Mouse (Mus musculus): ENCODE results near the gene Ssr2.
A peak's percentile ranks its signal among the peaks of the same experiment; 100 is the strongest.

Gene Ssr2

DNA sequence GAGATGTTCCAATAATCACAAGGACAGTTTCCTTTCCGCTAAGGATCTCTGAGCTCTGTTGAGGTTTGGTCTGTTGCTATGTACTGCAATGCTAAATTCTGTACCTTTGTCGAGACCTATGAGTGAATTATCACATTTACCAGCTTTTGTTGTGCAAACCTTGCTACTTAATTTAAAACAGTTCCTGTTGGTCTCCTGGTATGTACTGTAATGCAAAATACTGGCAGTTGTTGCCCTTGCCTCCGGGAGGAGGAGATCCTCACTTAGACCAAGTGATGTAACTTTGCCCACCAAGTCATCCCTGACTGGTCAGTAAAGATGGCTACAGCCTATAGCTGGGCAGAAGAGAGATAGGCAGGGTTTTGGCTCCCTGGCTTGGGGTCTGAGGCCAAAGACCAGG, at the start of gene Ssr2:
TSS of gene Ssr2 (plus strand) at position 337 of the 400 bp plus-strand sequence.
- DNase-seq (ENCODE audit: inconsistent ontology term): no peak

DNA sequence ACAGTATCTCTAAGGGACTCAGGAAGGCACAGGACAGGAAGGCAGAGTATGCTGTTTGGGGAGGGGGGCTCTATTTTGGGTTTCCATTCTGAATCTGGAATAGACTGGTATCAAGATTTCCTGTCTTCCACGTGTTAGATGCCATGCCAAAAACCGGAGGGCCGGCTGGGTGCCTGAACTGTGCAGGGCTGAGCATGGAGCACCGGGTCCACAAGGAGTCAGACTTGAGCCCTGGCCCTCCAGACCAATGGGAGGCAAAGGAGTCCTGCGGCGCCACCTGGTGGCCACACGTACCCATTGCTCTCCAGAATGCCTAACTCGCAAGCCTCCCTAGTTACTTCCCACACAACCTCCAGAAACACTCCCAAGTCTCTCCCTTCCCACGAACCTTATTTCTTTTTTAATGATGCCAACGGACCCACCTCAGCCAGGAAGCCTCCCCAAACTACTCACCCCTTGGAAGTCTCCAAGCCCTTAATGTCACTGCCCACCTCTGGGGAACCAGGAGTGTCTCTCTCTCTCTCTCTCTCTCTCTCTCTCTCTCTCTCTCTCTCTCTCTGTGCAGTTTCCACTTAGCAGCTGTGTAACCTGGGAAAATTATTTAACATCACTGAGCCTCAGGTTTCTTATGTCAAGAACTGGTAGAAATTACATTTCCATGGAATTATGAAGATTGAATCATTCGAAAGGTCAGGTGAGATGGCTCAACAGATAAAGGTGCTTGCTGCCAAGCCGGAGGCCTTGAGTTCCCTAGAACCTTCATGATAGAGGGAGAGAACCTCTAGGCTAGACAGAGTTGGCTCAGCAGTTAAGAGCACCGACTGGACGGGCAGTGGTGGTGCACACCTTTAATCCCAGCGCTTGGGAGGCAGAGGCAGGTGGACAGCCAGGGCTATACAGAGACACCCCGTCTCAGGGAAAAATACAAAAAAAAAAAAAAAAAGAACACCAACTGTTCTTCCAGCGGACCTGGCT, 49.2 kb upstream of the Ssr2 start:
- peak; percentile 94 for DNase-seq (ENCODE audit: inconsistent ontology term)

DNA sequence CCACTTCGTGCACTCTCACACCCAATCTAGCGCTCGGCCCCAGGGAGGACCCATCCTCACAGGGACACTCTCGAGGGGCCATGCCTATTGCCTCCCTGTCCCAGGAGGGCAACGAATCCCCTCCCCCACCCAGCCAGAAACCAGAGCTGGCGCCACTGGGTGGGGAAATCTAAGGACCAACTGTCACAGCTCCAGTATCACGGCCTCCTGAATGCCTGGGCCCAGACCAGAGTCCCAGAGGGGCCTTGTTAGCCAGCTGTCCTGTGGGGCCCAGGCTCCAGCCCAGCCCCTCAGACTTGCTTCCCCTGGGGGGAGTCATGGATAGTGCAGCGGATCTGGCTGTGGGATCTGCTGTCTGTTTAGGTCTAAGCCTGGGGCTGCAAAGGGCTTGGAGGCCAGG, 48.1 kb upstream of the Ssr2 start:
- no peak for DNase-seq (ENCODE audit: inconsistent ontology term)

DNA sequence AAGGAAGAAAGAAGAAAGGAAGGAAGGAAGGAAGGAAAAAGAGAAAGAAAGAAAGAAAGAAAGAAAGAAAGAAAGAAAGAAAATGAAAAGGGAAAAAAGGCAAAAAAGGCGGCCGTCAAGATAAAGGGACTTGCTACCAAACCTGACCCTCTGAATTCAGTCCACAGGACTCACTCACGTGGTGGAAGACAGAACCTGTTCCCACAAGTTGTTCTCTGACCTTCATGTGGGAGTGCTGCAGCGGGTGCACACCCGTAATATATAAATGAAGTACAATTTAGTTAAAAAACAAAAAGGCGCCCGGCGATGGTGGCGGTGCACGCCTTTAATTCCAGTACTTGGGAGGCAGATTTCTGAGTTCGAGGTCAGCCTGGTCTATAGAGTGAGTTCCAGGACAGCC, 47.0 kb upstream of the Ssr2 start:
- DNase-seq (ENCODE audit: inconsistent ontology term): no peak

DNA sequence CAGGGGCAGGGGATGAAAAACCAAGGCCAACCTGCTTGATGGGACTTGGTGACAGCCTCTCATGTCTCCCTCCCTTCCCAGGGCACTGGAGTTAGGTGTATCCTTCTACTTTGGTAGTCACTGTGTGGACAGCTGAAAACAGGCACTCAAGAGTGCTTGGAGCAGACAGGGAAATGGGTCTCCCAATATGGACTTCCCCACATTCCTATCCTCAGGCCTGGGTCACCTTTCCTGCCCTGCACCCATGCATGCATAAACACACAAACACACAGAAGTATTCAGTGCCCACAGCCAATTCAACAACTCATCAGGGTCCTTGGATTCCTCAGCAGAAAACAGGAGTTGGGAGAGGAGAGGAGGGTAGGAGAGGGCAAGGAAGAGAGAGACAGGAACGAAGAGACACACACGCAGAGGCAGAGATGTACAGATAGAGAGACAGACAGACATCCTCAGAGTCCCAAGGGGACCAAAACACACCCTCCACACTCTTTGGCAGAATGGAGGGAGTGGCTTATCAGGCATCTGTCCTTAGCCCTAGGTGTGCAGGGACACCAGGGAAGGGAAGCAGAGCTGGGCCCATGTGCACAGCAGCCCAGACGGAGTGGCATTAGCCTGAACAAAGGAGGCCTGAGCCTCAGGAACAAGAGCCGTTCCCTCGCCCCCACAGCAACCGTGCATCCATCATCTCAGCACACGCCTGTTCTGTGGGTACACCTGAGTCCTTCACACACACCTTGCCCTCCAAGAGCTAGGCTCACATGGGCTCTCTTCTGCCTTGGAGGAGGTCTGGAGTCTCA, 46.3 kb upstream of the Ssr2 start:
- no peak for DNase-seq (ENCODE audit: inconsistent ontology term)

DNA sequence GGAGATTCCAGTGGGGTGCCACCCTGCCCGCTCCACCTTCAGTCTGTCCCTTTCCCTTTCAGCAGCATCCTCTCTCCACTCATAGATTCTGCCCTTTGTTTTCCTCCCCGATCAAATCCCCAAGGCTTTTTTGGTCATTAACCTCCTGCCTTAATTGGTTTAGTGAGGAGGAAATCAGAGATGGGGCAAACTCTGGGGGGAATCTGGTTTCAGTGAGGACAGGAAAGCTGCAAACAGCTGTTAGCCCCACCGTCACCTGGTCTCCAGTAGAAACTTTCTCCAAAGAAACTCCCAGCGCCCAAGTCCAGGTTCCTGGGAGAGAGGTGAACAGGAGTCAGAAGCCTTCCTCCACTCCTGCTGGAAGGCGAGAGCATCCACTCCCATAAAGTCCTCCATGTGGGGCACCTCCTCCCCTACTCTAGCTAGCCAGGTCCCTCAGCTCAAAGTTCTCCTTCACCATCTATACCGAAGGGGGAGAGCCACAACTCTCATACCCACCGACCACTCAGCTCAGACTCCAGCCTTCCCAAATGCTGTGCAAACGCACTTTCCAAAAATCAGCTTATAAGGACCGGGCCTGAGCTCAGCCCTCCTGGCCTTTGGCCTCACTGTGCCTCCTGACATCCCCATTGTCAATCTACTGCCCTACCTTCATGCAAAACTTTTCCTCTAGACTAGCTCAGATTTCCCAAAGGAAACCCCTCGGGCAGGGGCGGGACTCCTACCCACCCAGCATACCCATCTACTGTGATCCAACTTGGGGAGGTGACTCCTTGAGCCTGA, 45.4 kb upstream of the Ssr2 start:
- no peak for DNase-seq (ENCODE audit: inconsistent ontology term)

DNA sequence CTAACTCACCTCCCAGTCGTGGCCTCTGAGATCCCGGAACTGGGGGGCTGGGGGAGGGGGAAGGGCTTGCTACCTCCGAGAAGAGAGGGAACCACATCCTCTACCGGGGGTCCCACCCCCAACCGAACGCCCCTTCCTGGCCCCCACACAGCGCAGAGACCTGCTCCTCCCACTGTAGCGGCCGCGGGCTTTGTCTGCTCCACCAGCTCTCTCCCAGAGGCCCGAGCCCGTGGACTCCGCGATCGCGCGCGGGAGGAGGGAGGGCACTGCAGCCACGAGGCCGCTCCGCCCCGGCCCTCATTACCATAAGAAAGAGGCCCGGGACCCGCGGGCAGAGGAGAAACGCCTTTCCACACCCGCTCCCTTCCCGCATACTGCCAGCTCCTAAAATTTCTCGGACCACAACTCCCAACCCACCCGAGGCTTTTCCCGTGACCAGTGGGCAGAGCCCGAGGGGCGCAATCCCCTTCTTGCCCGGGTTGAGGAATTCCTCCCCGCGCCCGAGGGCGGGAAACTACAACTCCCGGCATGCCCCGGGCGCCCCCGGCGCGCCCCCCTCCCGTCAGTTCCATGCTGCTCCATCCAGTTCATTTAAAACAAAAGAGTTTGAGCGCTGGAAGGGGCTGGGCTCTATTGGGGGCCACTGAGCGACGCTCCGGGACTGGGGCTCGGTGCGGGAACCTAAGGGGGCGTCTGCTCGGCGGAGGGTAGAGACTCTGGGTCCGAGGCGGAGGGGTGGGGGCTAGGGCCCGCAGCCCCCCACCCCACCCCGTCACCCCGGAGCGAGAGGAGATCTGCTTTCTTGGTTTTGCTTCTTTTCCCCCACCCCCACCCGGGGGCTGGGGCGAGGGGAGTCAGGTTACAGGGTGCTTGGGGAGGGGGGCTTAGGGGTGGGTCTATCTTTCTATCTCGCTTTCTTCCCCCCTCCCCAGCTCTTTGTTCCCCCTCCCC, 44.1 kb upstream of the Ssr2 start:
- peak; percentile 88 for DNase-seq (ENCODE audit: inconsistent ontology term)

DNA sequence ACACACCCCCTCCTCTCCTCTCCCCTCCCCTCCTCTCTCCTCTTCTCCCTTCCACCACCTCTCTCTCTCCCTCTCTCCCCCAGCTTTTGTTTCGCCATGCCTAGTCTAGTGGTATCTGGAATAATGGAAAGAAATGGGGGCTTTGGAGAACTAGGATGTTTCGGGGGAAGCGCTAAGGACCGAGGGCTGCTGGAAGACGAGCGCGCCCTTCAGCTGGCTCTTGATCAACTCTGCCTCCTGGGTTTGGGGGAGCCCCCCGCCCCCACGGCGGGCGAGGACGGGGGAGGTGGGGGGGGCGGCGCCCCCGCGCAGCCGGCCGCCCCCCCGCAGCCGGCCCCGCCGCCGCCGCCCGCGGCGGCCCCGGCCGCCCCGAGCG, 43.4 kb upstream of the Ssr2 start, which contains the start of gene Mex3a:
TSS of gene Mex3a (plus strand) at position 97 of the 376 bp plus-strand sequence.
- DNase-seq (ENCODE audit: inconsistent ontology term): no peak

DNA sequence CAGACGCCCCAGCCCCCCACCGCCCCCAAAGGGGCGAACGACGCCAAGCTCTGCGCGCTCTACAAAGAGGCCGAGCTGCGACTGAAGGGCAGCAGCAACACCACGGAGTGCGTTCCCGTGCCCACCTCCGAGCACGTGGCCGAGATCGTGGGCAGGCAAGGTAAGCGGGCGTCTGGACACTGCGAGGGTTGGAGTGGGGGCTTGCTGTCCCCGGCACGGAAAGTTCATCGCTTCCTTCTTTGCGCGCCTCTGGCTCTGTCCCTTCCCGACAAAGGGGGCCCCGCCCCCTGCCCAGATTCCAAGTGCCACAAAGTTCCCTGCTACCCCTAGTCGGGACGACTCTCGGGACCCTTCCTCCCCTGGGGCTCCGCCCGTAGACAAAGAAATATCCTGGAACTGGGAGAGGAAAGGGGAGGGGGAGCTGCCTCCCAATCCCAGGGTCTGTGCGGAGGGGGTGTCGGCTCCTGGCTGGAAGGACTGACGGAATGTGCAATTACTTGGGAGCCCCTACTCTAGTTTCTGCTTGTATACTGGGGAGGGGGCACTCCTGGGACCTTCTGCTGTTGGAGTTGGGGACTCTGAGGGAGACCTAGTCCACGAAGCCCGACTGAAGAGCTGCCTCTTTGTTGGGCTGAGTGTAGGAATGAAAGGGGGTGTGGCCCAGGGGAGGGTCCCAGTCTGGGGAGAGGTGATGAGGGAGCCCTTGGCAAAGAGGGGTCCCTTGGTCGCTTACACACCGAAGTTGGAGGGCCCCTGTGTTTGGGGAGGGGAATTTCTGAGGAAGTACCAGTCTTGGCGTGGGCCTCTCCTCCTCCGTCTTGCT, 42.8 kb upstream of the Ssr2 start:
- DNase-seq (ENCODE audit: inconsistent ontology term): no peak

DNA sequence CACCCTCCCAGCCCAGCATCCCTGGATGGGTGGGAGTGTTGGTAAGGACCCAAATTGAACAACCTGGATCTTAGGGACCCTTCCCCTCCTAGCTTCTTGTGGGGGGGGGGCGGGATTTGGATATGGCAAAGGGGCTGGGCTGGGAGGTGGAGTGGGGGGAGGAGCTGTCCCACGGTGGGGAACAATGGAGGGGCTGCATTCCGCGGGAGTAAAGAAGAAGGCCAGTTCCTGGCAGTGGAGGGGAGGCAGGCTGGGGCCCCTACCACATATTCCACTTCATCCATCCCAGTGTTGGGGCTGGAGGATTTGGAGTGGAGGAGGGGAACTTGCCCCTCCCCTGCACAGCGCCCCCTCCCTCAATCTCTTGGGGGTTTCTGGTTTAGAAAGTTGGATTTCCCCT, 42.0 kb upstream of the Ssr2 start:
- no peak for DNase-seq (ENCODE audit: inconsistent ontology term)

DNA sequence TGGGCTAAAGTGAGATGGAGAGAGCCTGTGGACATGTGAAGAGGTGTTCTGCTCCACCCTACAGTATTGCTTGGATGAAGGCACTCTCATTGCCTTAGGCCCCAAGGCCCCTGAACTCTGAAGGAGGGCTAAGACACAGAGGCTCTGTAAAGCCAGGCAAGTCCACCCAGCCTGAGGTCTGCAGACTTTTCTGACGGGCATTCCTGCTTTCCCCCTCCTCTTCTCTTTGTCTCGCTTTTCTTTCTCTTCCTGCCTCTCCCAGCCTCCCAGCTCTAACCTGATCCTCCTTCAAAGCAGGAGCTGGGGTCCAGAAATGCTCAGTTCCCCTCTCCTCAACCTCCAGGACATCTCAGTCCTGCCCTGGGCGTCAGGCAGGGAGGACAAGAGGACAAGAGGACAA, 40.7 kb upstream of the Ssr2 start:
- no peak for DNase-seq (ENCODE audit: inconsistent ontology term)

DNA sequence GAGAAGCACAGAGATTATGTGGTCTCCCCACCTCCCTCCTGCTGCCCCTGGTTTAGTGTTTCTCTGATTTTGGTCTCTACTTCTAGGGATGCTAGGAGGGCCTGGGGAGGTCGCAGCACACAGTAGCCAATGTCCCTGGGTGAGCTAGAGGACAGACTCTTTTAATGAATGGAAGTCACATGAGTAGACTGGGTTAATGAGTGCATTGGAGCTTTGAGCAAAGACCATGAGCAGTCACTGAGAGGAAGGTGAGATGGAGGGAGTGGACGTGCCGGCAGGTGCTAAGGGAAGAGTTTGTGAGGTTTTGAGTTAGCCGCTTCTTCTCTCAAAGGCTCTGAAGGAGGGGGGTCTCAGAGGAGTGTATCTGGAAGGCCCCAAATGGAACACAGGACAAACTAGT, 40.1 kb upstream of the Ssr2 start:
- no peak for DNase-seq (ENCODE audit: inconsistent ontology term)

DNA sequence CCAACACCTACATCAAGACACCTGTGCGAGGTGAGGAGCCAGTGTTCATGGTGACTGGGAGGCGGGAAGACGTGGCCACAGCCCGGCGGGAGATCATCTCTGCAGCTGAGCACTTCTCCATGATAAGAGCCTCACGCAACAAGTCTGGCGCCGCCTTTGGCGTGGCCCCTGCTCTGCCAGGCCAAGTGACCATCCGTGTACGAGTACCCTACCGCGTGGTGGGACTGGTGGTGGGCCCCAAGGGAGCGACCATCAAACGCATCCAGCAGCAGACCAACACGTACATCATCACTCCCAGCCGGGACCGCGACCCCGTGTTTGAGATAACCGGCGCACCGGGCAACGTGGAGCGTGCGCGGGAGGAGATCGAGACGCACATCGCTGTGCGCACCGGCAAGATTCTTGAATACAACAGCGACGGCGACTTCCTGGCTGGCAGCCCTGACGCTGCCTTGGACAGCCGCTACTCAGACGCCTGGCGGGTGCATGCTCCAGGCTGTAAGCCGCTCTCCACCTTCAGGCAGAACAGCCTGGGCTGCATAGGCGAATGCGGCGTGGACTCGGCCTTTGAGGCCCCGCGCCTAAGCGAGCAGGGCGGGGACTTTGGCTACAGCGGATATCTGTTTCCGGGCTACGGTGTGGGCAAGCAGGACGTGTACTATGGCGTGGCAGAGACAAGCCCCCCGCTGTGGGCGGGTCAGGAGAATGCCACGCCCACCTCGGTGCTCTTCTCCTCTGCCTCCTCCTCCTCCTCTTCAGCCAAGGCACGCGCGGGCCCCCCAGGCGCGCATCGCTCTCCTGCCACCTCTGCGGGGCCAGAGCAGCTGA, 39.4 kb upstream of the Ssr2 start:
- DNase-seq (ENCODE audit: inconsistent ontology term): peak; percentile 78

DNA sequence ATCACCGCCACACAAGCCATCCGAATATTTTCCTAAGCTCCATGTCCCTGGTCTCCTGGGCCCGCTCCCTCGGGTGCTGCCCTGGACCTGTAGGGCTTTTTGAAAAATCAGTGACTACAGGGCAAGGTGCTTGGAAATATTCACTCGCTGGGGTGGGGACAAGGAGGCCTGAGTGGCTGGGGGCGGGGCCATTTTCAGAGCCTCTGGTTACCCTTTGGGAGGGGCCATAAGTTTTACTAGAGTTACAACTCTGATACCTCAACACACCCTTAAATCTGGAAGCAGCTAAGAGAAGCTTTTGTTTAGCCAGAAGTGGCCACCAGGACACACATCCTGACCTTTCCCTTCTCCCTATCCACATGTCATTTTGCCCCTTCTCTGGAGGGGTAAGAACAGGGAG, 38.5 kb upstream of the Ssr2 start:
- DNase-seq (ENCODE audit: inconsistent ontology term): no peak

DNA sequence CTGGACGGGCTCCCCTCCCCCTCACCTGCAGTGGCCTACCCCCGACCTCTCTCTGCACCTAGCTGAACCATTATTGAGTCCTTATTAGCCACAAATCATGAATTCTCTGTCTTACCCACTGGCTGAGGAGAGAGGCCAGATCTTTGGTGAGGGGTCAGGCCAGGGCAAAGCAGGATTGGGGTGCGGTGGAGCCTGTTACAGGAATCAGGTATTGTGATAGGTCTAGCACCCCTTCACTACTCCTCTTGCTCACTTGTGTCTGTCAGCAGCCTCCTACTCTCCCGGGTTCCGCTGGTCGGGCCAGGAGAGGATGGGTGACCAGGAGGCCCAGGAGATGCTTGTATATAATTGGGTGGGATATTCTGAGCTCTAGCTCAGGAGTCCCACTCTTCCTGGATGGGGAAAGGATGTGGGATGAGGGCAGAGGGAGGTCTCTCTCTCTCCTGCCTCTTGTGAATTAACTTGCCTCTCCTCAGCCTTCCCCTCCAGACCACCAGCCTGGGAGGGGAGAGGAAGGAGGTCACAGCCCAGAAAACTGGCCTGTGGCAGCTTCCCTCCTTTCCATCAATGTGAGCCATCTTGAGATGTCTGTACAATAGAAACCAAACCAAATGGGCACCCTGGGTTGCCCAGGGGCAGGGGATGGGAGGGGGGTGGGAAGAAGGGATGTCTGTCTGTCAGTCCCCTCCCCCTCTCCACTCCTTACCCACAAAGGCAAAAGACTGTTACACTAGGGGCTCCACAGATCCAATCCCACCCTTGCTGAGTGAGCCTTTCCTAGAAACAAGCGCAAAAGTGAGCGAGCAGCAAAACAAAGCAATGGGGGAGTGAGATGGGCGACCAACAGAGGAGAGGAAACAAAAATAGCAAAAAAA, 37.2 kb upstream of the Ssr2 start:
- no peak for DNase-seq (ENCODE audit: inconsistent ontology term)

DNA sequence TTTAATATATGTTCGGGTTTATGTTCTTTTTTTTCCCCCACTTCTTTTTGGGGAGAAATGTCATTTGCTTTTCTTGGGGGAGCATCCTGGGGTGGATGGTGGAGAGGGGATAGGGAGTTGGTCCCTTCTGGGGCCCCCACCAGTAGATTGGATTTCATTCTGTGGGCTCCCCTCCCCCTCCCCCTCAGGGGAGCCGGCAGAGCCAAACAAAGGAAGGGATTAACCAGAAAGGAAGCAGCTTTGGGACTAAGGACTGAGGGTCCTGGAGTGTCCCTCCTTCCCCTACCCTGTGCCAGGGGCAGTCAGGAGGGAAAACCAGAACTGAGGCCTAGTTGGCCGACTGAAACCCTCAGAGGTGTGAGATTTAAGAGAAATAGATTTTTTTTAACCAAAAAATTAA, 36.3 kb upstream of the Ssr2 start:
- DNase-seq (ENCODE audit: inconsistent ontology term): no peak

DNA sequence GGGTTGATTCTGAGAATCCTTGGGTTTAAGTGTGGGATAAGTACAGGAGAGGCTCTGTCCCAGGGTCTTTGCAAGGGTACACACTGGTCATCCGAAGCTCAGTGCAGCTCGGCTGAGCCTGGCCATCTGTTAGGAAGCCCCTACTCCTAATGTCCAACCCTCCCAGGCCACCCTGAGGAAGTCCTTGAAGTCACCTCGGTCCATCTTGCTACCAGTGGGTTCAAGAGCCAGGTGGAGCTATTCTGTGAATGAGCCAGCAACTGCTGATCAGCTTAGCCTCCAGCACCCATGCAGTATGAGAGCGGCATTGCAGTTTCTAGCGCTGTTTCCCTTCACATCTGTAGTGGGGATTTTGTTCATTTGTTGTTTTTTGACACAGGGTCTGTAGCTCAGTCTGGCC, 35.6 kb upstream of the Ssr2 start:
- DNase-seq (ENCODE audit: inconsistent ontology term): no peak
